Mouse (Mus musculus): ENCODE measurements around the gene Kctd11. TPM values are rescaled to one million over a fixed set of nuclear protein-coding genes. Genes with fewer than 3 reads are reported as not detected.

Kctd11 gene
- polyA plus RNA-seq, 1 experiment from 2014 or later, result 8.6 TPM

- WGBS, result 85% methylated on average over 8 of the region's 8 CpGs
- H3K9me3 ChIP-seq, result no peaks in the 10 kb centered on the region
- no peak for ATAC-seq (ENCODE audit: borderline replicate concordance, extremely low read depth, low FRiP score, low TSS enrichment)
- H3K27me3 ChIP-seq, result no peaks in the 10 kb centered on the region
- peaks cover 19% of the 10 kb centered on the region for H3K4me1 ChIP-seq
- no peak overlapping the region for H3K4me3 ChIP-seq
- H3K9ac ChIP-seq, result no peak overlapping the region
- H3K36me3 ChIP-seq, result peaks cover 89% of the 10 kb centered on the region
- H3K27ac ChIP-seq, result no peak overlapping the region
- no peak overlapping the region for H3K4me2 ChIP-seq
Measured at GRCm38 (mm10) chr11:69910177-69910576, 29.0 kb upstream of the Kctd11 start.

GRCm38 (mm10) chr11:69909174-69909573 is 28.0 kb upstream of the Kctd11 start:
- Histone ChIP-seq H3K4me3 (no peak overlapping the region), H3K27ac (no peak overlapping the region), H3K36me3 (peaks cover 94% of the 10 kb centered on the region), H3K27me3 (no peaks in the 10 kb centered on the region), H3K9ac (no peak overlapping the region), H3K4me1 (peaks cover 11% of the 10 kb centered on the region), H3K4me2 (no peak overlapping the region), H3K9me3 (no peaks in the 10 kb centered on the region)
- WGBS, result 89% methylated on average over 5 of the region's 5 CpGs
- no peak for ATAC-seq (ENCODE audit: borderline replicate concordance, extremely low read depth, low FRiP score, low TSS enrichment)

GRCm38 (mm10) chr11:69908645-69909044 is 27.4 kb upstream of the Kctd11 start:
- no peak overlapping the region for H3K9ac ChIP-seq
- H3K27me3 ChIP-seq, result no peaks in the 10 kb centered on the region
- ATAC-seq (ENCODE audit: borderline replicate concordance, extremely low read depth, low FRiP score, low TSS enrichment), result no peak
- peaks cover 11% of the 10 kb centered on the region for H3K4me1 ChIP-seq
- H3K4me2 ChIP-seq, result no peak overlapping the region
- H3K36me3 ChIP-seq, result peaks cover 99% of the 10 kb centered on the region
- H3K27ac ChIP-seq, result no peak overlapping the region
- 88% methylated on average over 11 of the region's 11 CpGs for WGBS
- H3K9me3 ChIP-seq, result no peaks in the 10 kb centered on the region
- no peak overlapping the region for H3K4me3 ChIP-seq

GRCm38 (mm10) chr11:69904311-69904710 is 23.1 kb upstream of the Kctd11 start:
- 88% methylated on average over 9 of the region's 9 CpGs for WGBS

GRCm38 (mm10) chr11:69902972-69903371 is 21.8 kb upstream of the Kctd11 start:
- WGBS, result 87% methylated on average over 13 of the region's 13 CpGs
- Histone ChIP-seq H3K27ac (no peak overlapping the region), H3K4me1 (peaks cover 26% of the 10 kb centered on the region), H3K9ac (peak overlapping the region; percentile 77; the same call in 1 of the 2 replicates), H3K36me3 (peaks cover 45% of the 10 kb centered on the region), H3K27me3 (no peaks in the 10 kb centered on the region), H3K9me3 (no peaks in the 10 kb centered on the region), H3K4me2 (peak overlapping the region; percentile 95), H3K4me3 (peak overlapping the region; percentile 88)
- no peak for ATAC-seq (ENCODE audit: borderline replicate concordance, extremely low read depth, low FRiP score, low TSS enrichment)

More at GRCm38 (mm10) chr11:69904311-69904710, 23.1 kb upstream of the Kctd11 start:
- H3K4me2 ChIP-seq, result no peak overlapping the region
- H3K4me3 ChIP-seq, result no peak overlapping the region
- peaks cover 59% of the 10 kb centered on the region for H3K36me3 ChIP-seq
- H3K9me3 ChIP-seq, result no peaks in the 10 kb centered on the region
- H3K27ac ChIP-seq, result no peak overlapping the region
- no peak for ATAC-seq (ENCODE audit: borderline replicate concordance, extremely low read depth, low FRiP score, low TSS enrichment)
- no peak overlapping the region for H3K9ac ChIP-seq
- H3K4me1 ChIP-seq, result peaks cover 22% of the 10 kb centered on the region
- H3K27me3 ChIP-seq, result no peaks in the 10 kb centered on the region

GRCm38 (mm10) chr11:69901993-69902392 is 20.8 kb upstream of the Kctd11 start:
- H3K9me3 ChIP-seq, result no peaks in the 10 kb centered on the region
- peak overlapping the region; percentile 95 for H3K4me2 ChIP-seq
- peak overlapping the region; percentile 88 for H3K4me3 ChIP-seq
- H3K4me1 ChIP-seq, result peaks cover 26% of the 10 kb centered on the region
- ATAC-seq (ENCODE audit: borderline replicate concordance, extremely low read depth, low FRiP score, low TSS enrichment), result no peak; the same call in 1 of the 2 replicates
- H3K36me3 ChIP-seq, result peaks cover 35% of the 10 kb centered on the region
- peak overlapping the region; percentile 98 for H3K27ac ChIP-seq
- peak overlapping the region; percentile 77 for H3K9ac ChIP-seq
- WGBS, result under 1% methylated on average over 39 of the region's 39 CpGs
- H3K27me3 ChIP-seq, result no peaks in the 10 kb centered on the region

- H3K4me1 ChIP-seq, result peaks cover 26% of the 10 kb centered on the region
- ATAC-seq (ENCODE audit: borderline replicate concordance, extremely low read depth, low FRiP score, low TSS enrichment), result peak; percentile 80
- H3K4me2 ChIP-seq, result peak overlapping the region; percentile 95
- peak overlapping the region; percentile 88 for H3K4me3 ChIP-seq
- H3K27ac ChIP-seq, result peak overlapping the region; percentile 98
- H3K27me3 ChIP-seq, result no peaks in the 10 kb centered on the region
- peaks cover 30% of the 10 kb centered on the region for H3K36me3 ChIP-seq
- H3K9me3 ChIP-seq, result no peaks in the 10 kb centered on the region
- H3K9ac ChIP-seq, result peak overlapping the region; percentile 77
- WGBS, result under 1% methylated on average over 42 of the region's 42 CpGs
Measured at GRCm38 (mm10) chr11:69901406-69901846, 20.2 kb upstream of the Kctd11 start.

- WGBS, result under 1% methylated on average over 38 of the region's 38 CpGs
- ATAC-seq (ENCODE audit: borderline replicate concordance, extremely low read depth, low FRiP score, low TSS enrichment), result peak; percentile 93
- H3K4me1 ChIP-seq, result peaks cover 26% of the 10 kb centered on the region
- H3K36me3 ChIP-seq, result peaks cover 23% of the 10 kb centered on the region
- peak within 1 kb of the TSS; percentile 95 for H3K4me2 ChIP-seq
- H3K27me3 ChIP-seq, result no peaks in the 10 kb centered on the region
- H3K27ac ChIP-seq, result peak within 1 kb of the TSS; percentile 98
- peak within 1 kb of the TSS; percentile 77 for H3K9ac ChIP-seq
- H3K9me3 ChIP-seq, result no peaks in the 10 kb centered on the region
- peak within 1 kb of the TSS; percentile 88 for H3K4me3 ChIP-seq
Measured at GRCm38 (mm10) chr11:69900471-69901405, 19.5 kb upstream of the Kctd11 start, which contains the start of the genes 2810408A11Rik and Neurl4. 2810408A11Rik (minus strand) TSS chr11:69900987. Neurl4 (plus strand) TSS chr11:69901072.

- 9% methylated on average over 4 of the region's 4 CpGs for WGBS
- Histone ChIP-seq H3K27ac (peak overlapping the region; percentile 98), H3K4me2 (peak overlapping the region; percentile 95), H3K36me3 (peaks cover 15% of the 10 kb centered on the region), H3K4me3 (peak overlapping the region; percentile 88), H3K9ac (peak overlapping the region; percentile 77), H3K27me3 (no peaks in the 10 kb centered on the region), H3K9me3 (no peaks in the 10 kb centered on the region), H3K4me1 (peaks cover 26% of the 10 kb centered on the region)
- ATAC-seq (ENCODE audit: borderline replicate concordance, extremely low read depth, low FRiP score, low TSS enrichment), result no peak
Measured at GRCm38 (mm10) chr11:69899870-69900269, 18.7 kb upstream of the Kctd11 start.

- no peaks in the 10 kb centered on the region for H3K36me3 ChIP-seq
- no peak for ATAC-seq (ENCODE audit: borderline replicate concordance, extremely low read depth, low FRiP score, low TSS enrichment)
- no peak within 1 kb of the TSS for H3K9ac ChIP-seq
- peaks cover 24% of the 10 kb centered on the region for H3K4me1 ChIP-seq
- WGBS, result 59% methylated on average over 4 of the region's 4 CpGs
- no peak within 1 kb of the TSS for H3K4me3 ChIP-seq
- H3K4me2 ChIP-seq, result no peak within 1 kb of the TSS; the same call in 1 of the 2 replicates
- H3K27me3 ChIP-seq, result no peaks in the 10 kb centered on the region
- no peaks in the 10 kb centered on the region for H3K9me3 ChIP-seq
- H3K27ac ChIP-seq, result no peak within 1 kb of the TSS
Measured at GRCm38 (mm10) chr11:69895291-69895690, 14.1 kb upstream of the Kctd11 start, which contains the start of gene Acap1. Acap1 (minus strand) TSS chr11:69895539.

- peaks cover 21% of the 10 kb centered on the region for H3K4me1 ChIP-seq
- WGBS, result 76% methylated on average over 5 of the region's 5 CpGs
- H3K4me3 ChIP-seq, result no peak overlapping the region
- H3K27ac ChIP-seq, result no peak overlapping the region
- ATAC-seq (ENCODE audit: borderline replicate concordance, extremely low read depth, low FRiP score, low TSS enrichment), result no peak
- H3K27me3 ChIP-seq, result no peaks in the 10 kb centered on the region
- H3K9ac ChIP-seq, result no peak overlapping the region
- no peak overlapping the region; the same call in 1 of the 2 replicates for H3K4me2 ChIP-seq
- H3K9me3 ChIP-seq, result no peaks in the 10 kb centered on the region
- no peaks in the 10 kb centered on the region for H3K36me3 ChIP-seq
Measured at GRCm38 (mm10) chr11:69894671-69895070, 13.5 kb upstream of the Kctd11 start.

- Histone ChIP-seq H3K4me3 (no peak overlapping the region), H3K27me3 (no peaks in the 10 kb centered on the region), H3K9ac (no peak overlapping the region), H3K36me3 (no peaks in the 10 kb centered on the region), H3K9me3 (no peaks in the 10 kb centered on the region), H3K27ac (0 out of 2 replicates have a peak overlapping the region, but pooled peaks have one; percentile 39), H3K4me1 (peaks cover 14% of the 10 kb centered on the region), H3K4me2 (no peak overlapping the region)
- 29% methylated on average over 4 of the region's 4 CpGs for WGBS
- 0 out of 2 replicates have a peak, but pooled peaks have one; percentile 29 for ATAC-seq (ENCODE audit: borderline replicate concordance, extremely low read depth, low FRiP score, low TSS enrichment)
Measured at GRCm38 (mm10) chr11:69891482-69891881, 10.3 kb upstream of the Kctd11 start.
